10 mouse cellular contexts compared by ENCODE assay signal in the genomic region with DNA sequence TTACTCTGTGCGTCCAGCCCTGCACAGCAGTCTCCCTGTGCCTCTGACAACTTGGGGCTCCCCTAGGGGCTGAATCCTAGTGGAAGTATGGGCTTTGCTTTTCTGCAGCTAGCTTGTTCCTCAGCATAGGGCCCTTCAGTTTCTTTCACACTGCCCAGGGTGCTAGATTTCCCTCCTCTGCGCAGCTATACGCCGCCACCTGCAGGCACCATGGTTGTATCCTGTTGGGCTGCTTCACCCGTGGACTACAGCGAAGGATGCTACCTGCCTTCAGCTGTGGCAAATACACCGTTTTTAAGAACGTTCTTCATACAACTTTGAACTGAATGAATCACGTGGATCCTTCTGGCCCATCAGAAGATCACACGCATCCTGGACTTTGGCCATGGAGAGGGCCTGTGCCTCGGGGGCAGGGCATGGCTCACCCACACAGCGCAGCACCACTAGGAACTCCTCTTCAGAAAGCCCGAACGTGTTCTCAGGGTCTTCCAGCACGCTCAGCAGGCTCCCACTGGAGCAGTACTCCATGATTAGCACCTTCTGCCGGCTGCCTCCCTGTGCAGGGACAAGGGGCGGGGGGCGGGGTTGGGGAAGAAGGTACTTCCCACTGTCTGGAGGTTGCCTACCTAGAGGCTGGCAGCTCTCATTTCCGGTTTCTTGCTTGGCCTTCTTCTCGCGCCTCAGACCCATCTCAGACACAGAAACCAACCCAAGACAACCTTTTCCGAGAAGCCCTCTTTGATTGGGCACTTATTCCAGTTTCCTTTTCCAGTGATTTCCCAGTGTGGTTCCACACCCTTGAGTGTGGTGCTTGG. TPM values are rescaled to one million over a fixed set of nuclear protein-coding genes. Genes with fewer than 3 reads are reported as not detected.
DNase-seq lines count a peak whose midpoint lies in the region; ATAC-seq lines count a peak whose summit lies in the region.
"Had no signal": no experiment of that assay in that cellular context is flagged by ENCODE, and none has a peak within 500 bp of the region (broad histone marks: within the 10 kb centered on the region; RNA-seq: fewer than 3 reads in every experiment).

No protein-coding gene starts in this region.

- no peak overlapping the region for H3K4me3 ChIP-seq in heart, embryonic 11.5 days (ENCODE audit: low read depth, low read length)
- no peak overlapping the region for H3K4me3 ChIP-seq in forebrain, embryonic 12.5 days (replicated peaks)
- H3K4me3 ChIP-seq: forebrain, embryonic 13.5 days; limb, embryonic 15.5 days had no signal

- intact Hi-C loops in left cerebral cortex, postnatal 14 days (cut with DNase I), result no loop called here

- no peaks in the 10 kb centered on the region; the same call in none of the 2 replicates for H3K27me3 ChIP-seq in heart, embryonic 11.5 days (ENCODE audit: control insufficient read depth, insufficient read depth, low read length)
- no peaks in the 10 kb centered on the region; the same call in none of the 2 replicates for H3K27me3 ChIP-seq in forebrain, embryonic 12.5 days
- H3K27me3 ChIP-seq: forebrain, embryonic 13.5 days; limb, embryonic 15.5 days had no signal

- H3K36me3 ChIP-seq in heart, embryonic 11.5 days (ENCODE audit: control insufficient read depth, insufficient read depth, low read length), result no peaks in the 10 kb centered on the region
- no peaks in the 10 kb centered on the region for H3K36me3 ChIP-seq in forebrain, embryonic 12.5 days (replicated peaks)
- H3K36me3 ChIP-seq: limb, embryonic 15.5 days had no signal

- DNase-seq in heart, adult 9 months (ENCODE audit: low spot score in 2 of 2), result no peak
- peak; percentile 40 for DNase-seq in thymus, postnatal 14 days
- DNase-seq in thymus, postnatal 10 days (ENCODE audit: low spot score in 2 of 2), result no peak
- DNase-seq in kidney, postnatal 36 days, result peak; percentile 74 to 79
- DNase-seq in thymus, postnatal 4 days, result peak; percentile 62
- DNase-seq in left cerebral cortex, postnatal 14 days (ENCODE audit: low spot score in 2 of 2), result no peak

- H3K27ac ChIP-seq in heart, embryonic 11.5 days (ENCODE audit: low read depth, low read length), result no peak overlapping the region
- no peak overlapping the region for H3K27ac ChIP-seq in forebrain, embryonic 12.5 days
- H3K27ac ChIP-seq: forebrain, embryonic 13.5 days; limb, embryonic 15.5 days had no signal

- WGBS in heart, embryonic 11.5 days (ENCODE audit: insufficient replicate concordance), result 26% methylated on average over 22 of the region's 22 CpGs
- 57% methylated on average over 22 of the region's 22 CpGs for WGBS in forebrain, embryonic 12.5 days

- H3K4me2 ChIP-seq in heart, embryonic 11.5 days, result peak overlapping the region; percentile 44
- H3K4me2 ChIP-seq in forebrain, embryonic 12.5 days, result no peak overlapping the region
- H3K4me2 ChIP-seq: forebrain, embryonic 13.5 days; limb, embryonic 15.5 days had no signal

- H3K4me1 ChIP-seq in heart, embryonic 11.5 days (ENCODE audit: control insufficient read depth, insufficient read depth, low read length), result peaks cover 18% of the 10 kb centered on the region
- peaks cover 2% of the 10 kb centered on the region for H3K4me1 ChIP-seq in forebrain, embryonic 12.5 days

- H3K9ac ChIP-seq in heart, embryonic 11.5 days (ENCODE audit: low read depth, low read length), result no peak overlapping the region
- H3K9ac ChIP-seq in forebrain, embryonic 12.5 days, result no peak overlapping the region; the same call in 1 of the 2 replicates
- H3K9ac ChIP-seq: forebrain, embryonic 13.5 days; limb, embryonic 15.5 days had no signal

- no peaks in the 10 kb centered on the region for H3K9me3 ChIP-seq in heart, embryonic 11.5 days (replicated peaks; ENCODE audit: control insufficient read depth, low read length)
- no peaks in the 10 kb centered on the region for H3K9me3 ChIP-seq in forebrain, embryonic 12.5 days
- H3K9me3 ChIP-seq: forebrain, embryonic 13.5 days; limb, embryonic 15.5 days had no signal

- ATAC-seq in heart, embryonic 11.5 days (replicated peaks; ENCODE audit: insufficient number of reproducible peaks, low FRiP score, low TSS enrichment), result no peak
- ATAC-seq in forebrain, embryonic 12.5 days (ENCODE audit: low FRiP score), result no peak
- ATAC-seq: forebrain, embryonic 13.5 days had no signal

RNA-seq across cellular contexts. Expression of gene Ikbke, which starts 4.5 kb away (rescaled TPM):
- 1.3 and 2.4 TPM in 2 replicates for polyA plus RNA-seq in heart, embryonic 11.5 days (2014; fragmentation: Nextera tagmentation; extraction: Ambion mirVana)
- 1 to 10 TPM; 1.5 TPM for total RNA-seq in left cerebral cortex, postnatal 14 days (2021)
- 0.72 and 0.88 TPM in 2 replicates for polyA plus RNA-seq in forebrain, embryonic 12.5 days (2016; fragmentation: Nextera tagmentation; extraction: Ambion mirVana)

RNA-seq across cellular contexts. Expression of gene Rassf5, which starts 29.9 kb away (rescaled TPM):
- 38.1 and 39.1 TPM in 2 replicates for polyA plus RNA-seq in heart, embryonic 11.5 days (2014; fragmentation: Nextera tagmentation; extraction: Ambion mirVana)
- 10 to 100 TPM; 25.1 to 25.8 TPM for total RNA-seq in left cerebral cortex, postnatal 14 days (2021)
- 0.98 and 1.1 TPM in 2 replicates for polyA plus RNA-seq in forebrain, embryonic 12.5 days (2016; fragmentation: Nextera tagmentation; extraction: Ambion mirVana)

Comparison
In these comparisons a context has a peak if more than half of its experiments do, and no peak if none do; other contexts are left out.
1. DNase-seq: peak in thymus, postnatal 14 days (single experiment), kidney, postnatal 36 days (2 of 2) and thymus, postnatal 4 days (single experiment); none in heart, adult 9 months (0 of 2), thymus, postnatal 10 days (0 of 2) and left cerebral cortex, postnatal 14 days (0 of 2).
2. RNA of gene Rassf5, which starts 29.9 kb away (polyA plus RNA-seq): 38.1 to 39.1 TPM in heart, embryonic 11.5 days; 0.98 to 1.1 TPM in forebrain, embryonic 12.5 days; every median in the first group is over 10 times any median in the second.